Mouse (Mus musculus): ENCODE results near the gene 1700001C19Rik.

1700001C19Rik gene

GRCm38 (mm10) chr17:47371451-47371850, 65.7 kb downstream of the 1700001C19Rik start:
- peak; percentile 74 to 83 for DNase-seq

- no peak for DNase-seq
These were observed 68.1 kb downstream of the 1700001C19Rik start for GRCm38 (mm10) chr17:47369087-47369443.

GRCm38 (mm10) chr17:47368401-47369086, 68.6 kb downstream of the 1700001C19Rik start, which contains the start of gene Mrps10:
Gene Mrps10, plus strand, starts transcription at chr17:47368887.
- DNase-seq = peak; percentile 92 to 93

Data from cerebellum, postnatal 14 days (tissue).